8 mouse cellular contexts compared by ENCODE assay signal in the genomic region with DNA sequence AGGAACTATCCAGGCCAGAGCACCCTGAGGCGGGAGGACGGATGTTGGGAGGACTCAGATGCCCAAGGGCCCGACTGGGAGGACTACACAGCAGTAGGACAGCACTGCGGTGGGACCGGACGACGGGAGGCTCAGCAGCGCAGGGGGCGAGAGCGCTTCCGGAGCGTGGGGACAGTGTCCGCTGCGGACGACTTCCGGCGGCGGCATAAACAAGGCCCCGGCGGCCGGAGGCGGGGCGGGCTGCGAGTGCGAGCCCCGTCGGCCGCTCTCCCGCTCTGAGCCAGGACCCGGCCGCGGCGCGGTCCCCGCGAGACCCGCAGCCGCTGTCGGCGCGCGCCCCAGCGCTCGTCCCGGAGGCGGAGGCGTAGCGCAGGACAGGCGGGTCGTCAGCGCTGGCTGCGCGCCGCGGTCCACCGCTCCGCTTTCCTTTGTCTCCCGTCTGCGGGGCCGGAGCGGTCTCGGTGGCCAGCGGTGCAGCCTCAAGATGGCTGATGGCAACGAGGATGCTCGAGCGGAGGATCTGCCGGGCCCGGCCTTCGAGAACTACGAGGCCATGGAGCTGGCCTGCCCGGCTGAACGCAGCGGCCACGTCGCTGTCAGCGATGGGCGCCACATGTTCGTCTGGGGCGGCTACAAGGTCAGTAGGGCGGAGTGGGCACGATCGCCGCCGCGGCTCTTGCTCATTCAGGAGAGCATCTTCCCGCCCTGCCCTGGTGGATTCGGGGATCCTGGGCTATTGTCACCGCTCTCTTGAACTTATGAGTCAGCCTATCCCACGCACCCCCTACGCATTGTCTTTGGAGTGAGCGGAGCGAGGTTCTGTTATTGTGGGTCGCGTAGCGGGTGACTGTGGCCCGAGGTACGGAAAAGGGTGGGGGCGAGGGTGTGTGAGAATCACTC. TPM values are rescaled to one million over a fixed set of nuclear protein-coding genes. Genes with fewer than 3 reads are reported as not detected.
A peak's percentile ranks its signal among the peaks of the same experiment; 100 is the strongest.
DNase-seq lines count a peak whose midpoint lies in the region; ATAC-seq and TF ChIP-seq lines count a peak whose summit lies in the region.

A gene (plus strand): TSS at position 171 of the 900 bp plus-strand sequence.

- intact Hi-C loops in heart, adult 2 months (cut with DNase I), result loop anchor here (2.0 to 5.0 kb wide), 2 partner anchors 56 to 99 kb away; a partner anchor contains a TSS

- no peaks in the 10 kb centered on the region for H3K9me3 ChIP-seq in embryonic facial prominence, embryonic 13.5 days
- no peaks in the 10 kb centered on the region for H3K9me3 ChIP-seq in limb, embryonic 13.5 days
- H3K9me3 ChIP-seq in midbrain, embryonic 16.5 days (replicated peaks; ENCODE audit: control insufficient read depth, low read length, poor library complexity, severe bottlenecking), result no peaks in the 10 kb centered on the region

- TF ChIP-seq EP300 in heart, adult 2 months (IDR thresholded peaks at IDR 0.05; ENCODE audit: insufficient read depth, low read depth, low read length), result peak; percentile 43; the same call in 1 of the 2 replicates

- TF ChIP-seq POLR2A in heart, adult 2 months (IDR thresholded peaks at IDR 0.05; ENCODE audit: insufficient read depth, low read depth, low read length), result peak; percentile 83

- no peaks in the 10 kb centered on the region for H3K27me3 ChIP-seq in embryonic facial prominence, embryonic 13.5 days
- H3K27me3 ChIP-seq in heart, adult 2 months (ENCODE audit: control insufficient read depth, insufficient read depth, low read length), result no peaks in the 10 kb centered on the region
- H3K27me3 ChIP-seq in limb, embryonic 13.5 days, result no peaks in the 10 kb centered on the region
- H3K27me3 ChIP-seq in midbrain, embryonic 16.5 days (ENCODE audit: control insufficient read depth, insufficient read depth, low read depth, low read length), result no peaks in the 10 kb centered on the region

- TF ChIP-seq CTCF in heart, adult 2 months (IDR thresholded peaks at IDR 0.05), result peak; percentile 13; the same call in 1 of the 2 replicates

- H3K4me1 ChIP-seq in embryonic facial prominence, embryonic 13.5 days, result peaks cover 28% of the 10 kb centered on the region
- H3K4me1 ChIP-seq in heart, adult 2 months (ENCODE audit: control insufficient read depth, insufficient read depth, low read length), result peaks cover 6% of the 10 kb centered on the region
- H3K4me1 ChIP-seq in limb, embryonic 13.5 days, result peaks cover 28% of the 10 kb centered on the region
- peaks cover 21% of the 10 kb centered on the region for H3K4me1 ChIP-seq in midbrain, embryonic 16.5 days (ENCODE audit: control insufficient read depth, insufficient read depth, low read length)

- under 1% methylated on average over 90 of the region's 98 CpGs for WGBS in embryonic facial prominence, embryonic 13.5 days
- under 1% methylated on average over 97 of the region's 98 CpGs for WGBS in heart, adult 2 months
- under 1% methylated on average over 98 of the region's 98 CpGs for WGBS in limb, embryonic 13.5 days
- WGBS in midbrain, embryonic 16.5 days, result under 1% methylated on average over 97 of the region's 98 CpGs

- H3K9ac ChIP-seq in embryonic facial prominence, embryonic 13.5 days, result peak within 1 kb of the TSS; percentile 98
- H3K9ac ChIP-seq in heart, adult 2 months (ENCODE audit: low read depth, low read length), result peak within 1 kb of the TSS; percentile 99
- H3K9ac ChIP-seq in limb, embryonic 13.5 days, result peak within 1 kb of the TSS; percentile 98
- H3K9ac ChIP-seq in midbrain, embryonic 16.5 days (ENCODE audit: low read depth, low read length), result peak within 1 kb of the TSS; percentile 99

- H3K79me2 ChIP-seq in heart, adult 2 months (replicated peaks; ENCODE audit: control insufficient read depth, insufficient read depth, low read length), result peaks cover 3% of the 10 kb centered on the region; the same call in 1 of the 2 replicates

- H3K36me3 ChIP-seq in embryonic facial prominence, embryonic 13.5 days, result peaks cover 17% of the 10 kb centered on the region
- peaks cover 6% of the 10 kb centered on the region for H3K36me3 ChIP-seq in heart, adult 2 months (ENCODE audit: control insufficient read depth, insufficient read depth, low read length)
- peaks cover 18% of the 10 kb centered on the region for H3K36me3 ChIP-seq in limb, embryonic 13.5 days
- H3K36me3 ChIP-seq in midbrain, embryonic 16.5 days (ENCODE audit: control insufficient read depth, insufficient read depth, low read length), result peaks cover 8% of the 10 kb centered on the region

- H3K4me3 ChIP-seq in embryonic facial prominence, embryonic 13.5 days, result peak within 1 kb of the TSS; percentile 90
- H3K4me3 ChIP-seq in heart, adult 2 months, result peak within 1 kb of the TSS; percentile 80
- peak within 1 kb of the TSS; percentile 97 for H3K4me3 ChIP-seq in limb, embryonic 13.5 days
- H3K4me3 ChIP-seq in midbrain, embryonic 16.5 days (ENCODE audit: low read depth, low read length), result peak within 1 kb of the TSS; percentile 99

- H3K4me2 ChIP-seq in embryonic facial prominence, embryonic 13.5 days, result peak within 1 kb of the TSS; percentile 73
- peak within 1 kb of the TSS; percentile 80 for H3K4me2 ChIP-seq in limb, embryonic 13.5 days (replicated peaks)
- peak within 1 kb of the TSS; percentile 86 for H3K4me2 ChIP-seq in midbrain, embryonic 16.5 days (ENCODE audit: low read length)

- peak; percentile 87 for ATAC-seq in embryonic facial prominence, embryonic 13.5 days (ENCODE audit: insufficient number of reproducible peaks, insufficient read depth, low FRiP score, low TSS enrichment, low read depth)
- ATAC-seq in limb, embryonic 13.5 days (ENCODE audit: low FRiP score, low read depth), result peak; percentile 92
- ATAC-seq in midbrain, embryonic 16.5 days, result peak; percentile 98

- peak; percentile 95 for DNase-seq in 3134 (ENCODE audit: extremely low read depth, insufficient read length, low spot score)
- DNase-seq in adrenal gland, postnatal 36 days, result peak; percentile 91 to 94
- DNase-seq in heart, adult 2 months, result peak; percentile 91 to 92
- peak; percentile 86 to 88 for DNase-seq in kidney, adult 8-10 months
- DNase-seq in spleen, postnatal 10 days (ENCODE audit: low spot score in 2 of 2), result peak; percentile 82 to 84

- peak within 1 kb of the TSS; percentile 96 for H3K27ac ChIP-seq in embryonic facial prominence, embryonic 13.5 days
- H3K27ac ChIP-seq in heart, adult 2 months, result peak within 1 kb of the TSS; percentile 95
- peak within 1 kb of the TSS; percentile 93 for H3K27ac ChIP-seq in limb, embryonic 13.5 days
- H3K27ac ChIP-seq in midbrain, embryonic 16.5 days (ENCODE audit: low read length), result peak within 1 kb of the TSS; percentile 96

RNA-seq across cellular contexts. Expression of the gene that starts here (rescaled TPM):
- total RNA-seq in adrenal gland, postnatal 36 days (2021), result 10 to 100 TPM; 58.1 to 69.0 TPM
- 148 and 150 TPM in 2 replicates for polyA plus RNA-seq in embryonic facial prominence, embryonic 13.5 days (2015; fragmentation: Nextera tagmentation; extraction: Ambion mirVana)
- total RNA-seq in heart, adult 2 months (2021), result 100 to 1,000 TPM in 1 of 2 experiments, 10 to 100 TPM in 1; 93.1 to 114 TPM
- 46.7 and 81.4 TPM in 2 replicates for polyA plus RNA-seq in heart, adult 2 months (2012; rRNA removed)
- 160 TPM in 2 replicates for polyA plus RNA-seq in limb, embryonic 13.5 days (2015; fragmentation: Nextera tagmentation; extraction: Ambion mirVana)
- polyA plus RNA-seq in midbrain, embryonic 16.5 days (2015; fragmentation: Nextera tagmentation; extraction: Ambion mirVana), result 282 and 300 TPM in 2 replicates

Comparison
In these comparisons a context has a peak if more than half of its experiments do, and no peak if none do; other contexts are left out.
1. Peak in every context shown above with its lines: DNase-seq, ATAC-seq, H3K4me3 ChIP-seq and H3K27ac ChIP-seq.